9 mouse cellular contexts compared by ENCODE assay signal in genomic region chr10:20125226-20125625, GRCm38 (mm10). TPM values are rescaled to one million over a fixed set of nuclear protein-coding genes. Genes with fewer than 3 reads are reported as not detected.
DNase-seq lines count a peak whose midpoint lies in the region; ATAC-seq and TF ChIP-seq lines count a peak whose summit lies in the region.
"Had no signal": no experiment of that assay in that cellular context is flagged by ENCODE, and none has a peak within 500 bp of the region (broad histone marks: within the 10 kb centered on the region; RNA-seq: fewer than 3 reads in every experiment).

No protein-coding gene starts in this region.

- H3K27ac ChIP-seq in ES-E14 (ENCODE audit: insufficient read depth, low read depth, low read length, poor library complexity, severe bottlenecking), result no peak overlapping the region
- H3K27ac ChIP-seq in forebrain, embryonic 10.5 days, result no peak overlapping the region
- H3K27ac ChIP-seq in hindbrain, embryonic 13.5 days, result no peak overlapping the region
- H3K27ac ChIP-seq: heart, embryonic 13.5 days had no signal

- H3K9me3 ChIP-seq in ES-E14 (ENCODE audit: control insufficient read depth, insufficient read depth, low read depth, low read length), result no peaks in the 10 kb centered on the region
- no peaks in the 10 kb centered on the region for H3K9me3 ChIP-seq in forebrain, embryonic 10.5 days
- no peaks in the 10 kb centered on the region for H3K9me3 ChIP-seq in hindbrain, embryonic 13.5 days
- H3K9me3 ChIP-seq: heart, embryonic 13.5 days had no signal

- no peaks in the 10 kb centered on the region for H3K36me3 ChIP-seq in ES-E14 (ENCODE audit: control insufficient read depth, insufficient read depth, low read length, poor library complexity, severe bottlenecking)
- H3K36me3 ChIP-seq in forebrain, embryonic 10.5 days (replicated peaks), result no peaks in the 10 kb centered on the region
- H3K36me3 ChIP-seq in hindbrain, embryonic 13.5 days, result no peaks in the 10 kb centered on the region

- no peak overlapping the region for H3K9ac ChIP-seq in ES-E14 (ENCODE audit: insufficient read depth, low read depth, low read length, poor library complexity, severe bottlenecking)
- H3K9ac ChIP-seq in hindbrain, embryonic 13.5 days, result no peak overlapping the region
- H3K9ac ChIP-seq: heart, embryonic 13.5 days had no signal

- 54% methylated on average over 4 of the region's 4 CpGs for WGBS in forebrain, embryonic 10.5 days
- WGBS in hindbrain, embryonic 13.5 days, result 49% methylated on average over 4 of the region's 4 CpGs

- no peak overlapping the region for H3K4me2 ChIP-seq in hindbrain, embryonic 13.5 days
- H3K4me2 ChIP-seq: heart, embryonic 13.5 days had no signal

- no peak for DNase-seq in ES-E14 (ENCODE audit: low read depth, low spot score)
- DNase-seq in brain, adult 2 months (ENCODE audit: low read depth, low spot score), result peak; percentile 88
- DNase-seq in forebrain, embryonic 10.5 days (ENCODE audit: extremely low spot score, low spot score), result peak; percentile 53
- DNase-seq in layer of hippocampus, adult 8-10 months (ENCODE audit: low spot score in 2 of 2), result peak; percentile 41 to 77
- DNase-seq in lung, postnatal 10 days, result peak; percentile 71
- peak; percentile 46 for DNase-seq in retina, postnatal 7 days (ENCODE audit: low read depth, low spot score)
- no peak for DNase-seq in urinary bladder, postnatal 4 days (ENCODE audit: low spot score in 2 of 2)

- 0 out of 4 replicates have a peak, but pooled peaks cover 0 to 2% of the 10 kb centered on the region in 2 experiments for H3K4me1 ChIP-seq in ES-E14 (ENCODE audit: control insufficient read depth in 2 of 2, insufficient read depth in 2 of 2, low read length in 2 of 2, poor library complexity in 1 of 2)
- 0 out of 2 replicates have a peak, but pooled peaks cover 5% of the 10 kb centered on the region for H3K4me1 ChIP-seq in forebrain, embryonic 10.5 days
- no peaks in the 10 kb centered on the region for H3K4me1 ChIP-seq in hindbrain, embryonic 13.5 days (replicated peaks)

- no peak overlapping the region for H3K4me3 ChIP-seq in ES-E14 (ENCODE audit: insufficient read depth in 1 of 2, low read depth in 1 of 2, low read length in 2 of 2, poor library complexity in 1 of 2, severe bottlenecking in 1 of 2)
- H3K4me3 ChIP-seq in forebrain, embryonic 10.5 days, result no peak overlapping the region
- H3K4me3 ChIP-seq in hindbrain, embryonic 13.5 days, result no peak overlapping the region
- H3K4me3 ChIP-seq: heart, embryonic 13.5 days had no signal

- peak; percentile 62 for ATAC-seq in hindbrain, embryonic 13.5 days (ENCODE audit: low FRiP score)

- H3K27me3 ChIP-seq in forebrain, embryonic 10.5 days (ENCODE audit: poor library complexity, severe bottlenecking), result no peaks in the 10 kb centered on the region
- no peaks in the 10 kb centered on the region for H3K27me3 ChIP-seq in hindbrain, embryonic 13.5 days
- H3K27me3 ChIP-seq: heart, embryonic 13.5 days had no signal

- in situ Hi-C loops in ES-E14 (cut with MboI; ENCODE audit: low sequenced_read_pairs in 2 of 2, unreplicated experiment in 2 of 2), result no loop called here

TF ChIP-seq in ES-E14, 5 proteins besides CTCF, POLR2A, EP300 and RAD21:
- TF ChIP-seq HCFC1 (IDR thresholded peaks at IDR 0.05; ENCODE audit: borderline replicate concordance, insufficient read depth, low read length) (no peak), CHD2 (IDR thresholded peaks at IDR 0.05; ENCODE audit: low read depth, low read length) (no peak), MAFK (IDR thresholded peaks at IDR 0.05; ENCODE audit: insufficient read depth, low read depth, low read length) (no peak), ZC3H11A (IDR thresholded peaks at IDR 0.05; ENCODE audit: borderline replicate concordance, low read depth, low read length) (peak; percentile 62; the same call in 1 of the 2 replicates), ZNF384 (IDR thresholded peaks at IDR 0.05; ENCODE audit: low read depth, low read length) (no peak)

RNA-seq across cellular contexts. Expression of gene Map7, which starts 23.0 kb away (rescaled TPM):
- 35.2 and 49.6 TPM in 2 replicates for total RNA-seq in ES-E14 (2012; rRNA removed)
- 9.1 and 10.9 TPM in 2 replicates for polyA plus RNA-seq in forebrain, embryonic 10.5 days (2016; fragmentation: Nextera tagmentation; extraction: Ambion mirVana)
- polyA plus RNA-seq in hindbrain, embryonic 13.5 days (2015; fragmentation: Nextera tagmentation; extraction: Ambion mirVana), result 10.3 and 10.6 TPM in 2 replicates
- total RNA-seq in layer of hippocampus, adult 8-10 months (2022), result 100 to 1,000 TPM; 106 to 165 (median 135) TPM

Comparison
In these comparisons a context has a peak if more than half of its experiments do, and no peak if none do; other contexts are left out.
1. DNase-seq: peak in brain, adult 2 months (single experiment), forebrain, embryonic 10.5 days (single experiment), layer of hippocampus, adult 8-10 months (2 of 2), lung, postnatal 10 days (single experiment) and retina, postnatal 7 days (single experiment); none in ES-E14 (single experiment) and urinary bladder, postnatal 4 days (0 of 2).